Mouse (Mus musculus) left cerebral cortex, postnatal 14 days (tissue): ENCODE data around the gene Nans. TPM values are rescaled to one million over a fixed set of nuclear protein-coding genes. Genes with fewer than 3 reads are reported as not detected.

ENCODE experiments used
- total RNA-seq, 2 experiments: library from RNA; stranded (reverse); gene quantifications; 2 replicates each; pipeline ENCODE4 v1.2.3; 2021

The Nans gene
- total RNA-seq, 2 experiments from 2014 or later: 20.8 to 24.5 TPM

Other genes with a start within 250 kb of the Nans start
- not detected for gene Foxe1, start 145.6 kb upstream of the Nans start, total RNA-seq
- 1 to 10 TPM; 3.2 to 3.7 TPM for gene Trmo, start 99.8 kb upstream of the Nans start, total RNA-seq
- not detected for gene Hemgn, start 75.7 kb upstream of the Nans start, total RNA-seq
- gene Anp32b, start 38.3 kb upstream of the Nans start, total RNA-seq: 10 to 100 TPM; 43.7 to 43.9 TPM
- 1 to 10 TPM in 1 of 2 experiments, under 1 TPM in 1; 0.47 to 1.5 TPM for gene Trim14, start 46.9 kb downstream of the Nans start, total RNA-seq
- gene Coro2a, start 113.0 kb downstream of the Nans start, total RNA-seq: 10 to 100 TPM; 34.1 to 37.3 TPM
- gene Tbc1d2, start 161.0 kb downstream of the Nans start, total RNA-seq: 1 to 10 TPM; 2.7 to 2.9 TPM